Mouse (Mus musculus) right cerebral cortex, adult 2 months (tissue): Measurements from ENCODE around the gene Acer3.

ENCODE experiments used
- DNase-seq, 2 experiments: peaks; one replicate each; pipeline ENCODE4 v3.0.0; 2021 to 2022; ENCODE audit warnings: low spot score in 2 of 2

The Acer3 gene

DNA sequence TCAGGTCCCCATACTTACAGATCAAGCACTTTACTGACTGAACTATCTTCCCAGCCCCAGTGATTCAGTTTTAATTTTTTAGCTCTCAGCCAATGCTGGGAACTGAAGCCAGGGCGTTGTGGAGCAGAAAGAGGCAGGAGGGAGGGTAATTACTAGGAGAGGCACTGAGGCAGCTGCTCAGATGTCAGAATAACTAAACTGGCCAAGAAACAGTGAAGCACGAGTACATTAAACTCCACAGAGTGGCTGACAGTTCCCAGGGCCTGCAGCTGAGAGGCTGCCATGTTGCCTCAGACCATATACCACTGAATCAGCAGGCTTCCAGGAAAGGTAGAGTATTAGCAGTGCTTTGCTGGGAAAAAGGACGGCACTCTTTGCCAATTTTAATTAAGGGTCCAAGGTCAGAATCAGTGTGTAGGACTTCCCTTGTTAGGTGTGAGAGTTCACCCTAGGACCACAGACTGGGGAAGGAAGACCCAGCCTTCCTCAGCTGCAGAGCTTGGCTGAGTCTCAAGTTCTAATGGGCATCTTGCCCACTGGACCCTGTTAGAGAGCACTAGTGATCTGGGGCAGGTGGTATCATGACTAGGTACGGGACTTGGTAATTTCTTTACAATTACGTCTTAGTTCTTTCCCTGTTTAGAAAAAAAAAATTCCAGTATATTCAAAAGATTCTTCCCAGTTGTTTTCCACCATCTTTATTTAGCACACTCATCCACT is 11.8 kb upstream of the Acer3 start:
- no peak for DNase-seq

DNA sequence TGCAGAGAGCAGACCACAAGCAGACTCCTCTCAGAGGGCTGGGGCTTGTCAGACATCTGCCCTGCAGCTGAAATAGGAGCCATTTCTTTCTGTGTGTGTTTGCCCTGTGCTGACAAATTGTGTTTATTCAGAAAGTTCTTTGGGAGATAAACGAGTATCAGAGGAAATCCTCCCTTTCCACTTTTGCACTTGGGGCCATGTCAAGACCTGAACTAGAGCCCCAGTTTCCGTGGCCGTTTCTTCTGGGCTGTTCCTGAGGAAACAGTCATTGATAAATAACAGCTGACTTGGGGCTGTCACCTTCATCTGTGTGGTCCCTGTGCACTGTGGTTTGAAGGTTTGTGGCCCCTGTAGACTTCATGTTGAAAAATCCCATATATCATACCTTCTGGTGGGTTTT is 10.9 kb upstream of the Acer3 start:
- no peak for DNase-seq

GRCm38 (mm10) chr7:98330375-98331002 is 9.5 kb upstream of the Acer3 start:
- DNase-seq: no peak

GRCm38 (mm10) chr7:98329651-98330374 is 8.8 kb upstream of the Acer3 start:
- no peak for DNase-seq

GRCm38 (mm10) chr7:98328311-98328710 is 7.3 kb upstream of the Acer3 start:
- DNase-seq: no peak

GRCm38 (mm10) chr7:98326051-98326450 is 5.0 kb upstream of the Acer3 start:
- no peak for DNase-seq

GRCm38 (mm10) chr7:98324228-98324627 is 3.2 kb upstream of the Acer3 start:
- DNase-seq: no peak

GRCm38 (mm10) chr7:98323288-98324019 is 2.4 kb upstream of the Acer3 start:
- no peak for DNase-seq

DNA sequence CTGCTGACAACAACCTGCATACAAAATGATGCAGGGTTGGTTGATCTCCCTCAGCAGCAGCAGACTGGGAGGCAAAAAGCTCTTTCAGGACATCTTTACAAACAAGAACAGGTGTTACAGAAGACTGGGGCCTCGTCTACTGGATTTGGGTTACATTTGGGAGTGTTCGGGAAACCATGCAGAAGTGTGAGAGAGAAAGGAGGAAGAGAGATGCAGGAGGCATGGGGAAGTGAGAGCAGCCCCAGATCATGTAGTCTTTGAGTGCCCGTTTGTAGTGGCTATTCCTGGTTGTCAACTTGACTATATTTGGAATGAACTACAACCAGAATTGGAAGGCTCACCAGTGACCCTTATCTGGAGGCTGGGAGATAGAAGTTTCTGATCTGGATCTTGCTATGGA is 1.4 kb upstream of the Acer3 start:
- no peak for DNase-seq

DNA sequence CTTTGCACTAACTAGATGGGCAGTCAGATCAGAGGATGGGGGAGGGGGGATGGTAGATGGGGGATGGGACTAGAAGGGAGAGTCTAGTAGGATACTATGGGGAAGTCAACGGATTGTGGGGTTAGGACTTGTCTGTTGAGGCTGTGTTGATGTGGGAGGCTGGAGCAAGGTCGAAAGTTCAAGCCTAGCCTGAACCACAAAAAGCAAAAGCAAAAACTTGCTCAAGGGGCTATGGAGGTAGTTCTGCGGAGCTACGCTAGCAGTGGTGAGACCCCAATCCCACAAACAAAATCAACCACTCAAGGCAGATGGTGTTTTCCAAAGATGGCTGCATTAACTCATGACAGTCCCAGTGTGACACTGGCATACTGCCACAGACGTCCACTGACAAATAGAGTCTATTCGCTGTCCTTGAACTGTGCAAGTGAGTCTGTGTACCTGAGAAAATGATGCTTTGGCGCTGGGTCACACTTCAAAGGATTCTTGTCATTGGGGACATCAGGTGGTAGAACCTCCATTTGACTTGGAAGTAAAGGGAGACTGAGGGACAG is 927 bp downstream of the Acer3 start:
- no peak for DNase-seq

- DNase-seq: no peak
Observed at GRCm38 (mm10) chr7:98316568-98316967, 4.4 kb downstream of the Acer3 start.

DNA sequence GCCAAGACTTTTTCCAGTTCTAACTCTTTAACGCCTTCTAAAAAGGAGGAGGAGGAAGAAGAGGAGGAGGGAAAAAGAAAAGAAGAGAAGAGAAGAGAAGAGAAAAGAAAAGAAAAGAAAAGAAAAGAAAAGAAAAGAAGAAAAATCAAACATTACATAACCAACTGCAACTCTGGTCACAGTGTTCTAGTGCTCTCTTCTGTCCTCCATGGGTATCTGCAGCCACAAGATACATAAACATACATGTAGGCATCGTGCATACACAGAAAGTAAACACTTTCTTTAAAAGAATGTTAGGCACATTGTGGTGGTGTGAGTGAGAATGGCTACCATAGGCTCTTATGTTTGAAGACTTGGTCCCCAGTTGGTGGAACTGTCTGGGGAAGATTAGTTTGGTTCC is 5.9 kb downstream of the Acer3 start:
- DNase-seq: no peak

DNA sequence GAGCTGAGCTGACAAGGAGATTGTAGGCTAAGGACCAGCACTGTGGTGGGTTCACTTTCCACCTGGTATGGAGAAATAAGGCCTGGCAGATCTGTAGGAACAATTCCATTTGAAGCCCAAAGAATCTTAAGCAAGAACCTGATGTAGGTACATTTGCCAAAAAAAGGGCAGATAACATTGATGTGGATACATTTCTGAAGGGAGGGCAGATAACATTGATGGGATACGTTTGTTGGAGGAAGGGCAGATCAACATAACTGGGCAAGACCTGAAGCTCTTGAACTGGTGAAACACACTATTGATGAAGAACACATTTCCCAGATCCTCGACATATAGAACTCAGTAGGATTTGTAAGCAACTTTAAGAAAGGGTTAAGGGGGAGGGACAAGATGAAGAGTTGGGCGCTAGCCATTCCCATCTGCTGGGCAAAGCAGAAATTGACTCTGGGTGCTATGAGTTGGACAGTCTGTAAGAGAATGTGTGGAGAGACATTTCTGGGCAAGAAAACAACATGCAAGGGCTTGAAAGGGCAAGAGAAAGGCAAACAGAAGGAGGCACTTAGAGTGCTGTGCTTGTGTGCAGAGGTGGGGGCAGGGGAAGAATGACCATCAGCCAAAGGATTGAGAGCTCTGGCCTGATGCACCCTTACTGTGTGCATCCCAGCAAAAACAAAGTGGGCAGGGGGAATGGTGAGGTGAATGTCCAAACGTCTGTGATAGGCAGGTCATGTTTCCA is 8.7 kb downstream of the Acer3 start:
- no peak for DNase-seq

- DNase-seq: no peak
Observed at GRCm38 (mm10) chr7:98310266-98310665, 10.7 kb downstream of the Acer3 start.

GRCm38 (mm10) chr7:98309219-98310030 is 11.6 kb downstream of the Acer3 start:
- peak; percentile 91 for DNase-seq

DNA sequence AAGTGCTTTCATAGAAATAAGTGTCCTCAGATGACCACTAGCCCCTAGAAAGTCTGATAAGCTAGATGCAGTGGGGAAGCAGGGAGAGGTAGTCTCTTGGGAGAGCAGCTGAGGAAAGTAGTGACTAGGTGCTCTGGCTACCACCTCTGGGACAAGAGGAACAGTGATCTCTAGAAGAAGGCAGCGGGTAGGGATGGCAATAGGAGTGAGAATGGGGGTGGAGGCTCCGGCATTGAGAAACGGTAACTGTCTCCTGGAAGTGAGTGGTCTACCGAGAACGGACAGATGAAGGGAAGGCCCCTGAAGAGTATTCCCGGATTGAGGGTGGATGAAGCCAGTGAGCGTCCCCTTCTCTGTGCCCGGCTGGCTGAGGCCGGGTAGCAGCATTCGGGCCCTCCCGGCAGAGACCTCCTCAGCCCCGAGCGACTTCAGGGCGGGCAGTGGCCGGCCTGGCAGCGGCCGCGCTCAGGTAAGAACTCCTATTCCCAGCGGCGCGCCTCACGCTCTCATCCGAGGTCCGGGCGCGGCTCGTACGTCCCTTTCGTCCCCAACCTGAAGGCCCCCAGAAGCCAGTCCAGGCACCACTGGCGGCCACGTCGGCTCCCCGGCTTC is 12.3 kb downstream of the Acer3 start:
- DNase-seq: peak in 1 of 2 experiments; percentile 10

GRCm38 (mm10) chr7:98307921-98308606 is 12.9 kb downstream of the Acer3 start:
- DNase-seq: no peak

GRCm38 (mm10) chr7:98307411-98307810 is 13.6 kb downstream of the Acer3 start:
- DNase-seq: no peak

- DNase-seq: no peak
Observed at GRCm38 (mm10) chr7:98292901-98293300, 28.1 kb downstream of the Acer3 start.
